Mouse (Mus musculus): ENCODE measurements around the gene Abcb8. TPM values are rescaled to one million over a fixed set of nuclear protein-coding genes. Genes with fewer than 3 reads are reported as not detected.

Gene Abcb8
- polyA plus RNA-seq, 1 experiment from 2014 or later: 54.5 TPM

GRCm38 (mm10) chr5:24405389-24405876 is 12.0 kb downstream of the Abcb8 start:
- H3K36me3 ChIP-seq: peaks cover 86% of the 10 kb centered on the region
- H3K4me3 ChIP-seq: no peak overlapping the region
- H3K27ac ChIP-seq: no peak overlapping the region
- H3K9me3 ChIP-seq: no peaks in the 10 kb centered on the region
- 69% methylated on average over 3 of the region's 3 CpGs for WGBS
- no peaks in the 10 kb centered on the region for H3K27me3 ChIP-seq (ENCODE audit: insufficient read depth, poor library complexity, severe bottlenecking)
- no peak for DNase-seq (ENCODE audit: low spot score)
- H3K4me1 ChIP-seq (replicated peaks): peaks cover under 1% of the 10 kb centered on the region; the same call in 1 of the 2 replicates

GRCm38 (mm10) chr5:24408651-24409050 is 15.2 kb downstream of the Abcb8 start:
- Histone ChIP-seq H3K36me3 (peaks cover 55% of the 10 kb centered on the region), H3K27ac (no peak overlapping the region), H3K4me3 (no peak overlapping the region), H3K4me1 (replicated peaks) (peaks cover 8% of the 10 kb centered on the region), H3K27me3 (ENCODE audit: insufficient read depth, poor library complexity, severe bottlenecking) (0 out of 2 replicates have a peak, but pooled peaks cover 2% of the 10 kb centered on the region), H3K9me3 (no peaks in the 10 kb centered on the region)
- no peak for DNase-seq (ENCODE audit: low spot score)
- 94% methylated on average over 13 of the region's 13 CpGs for WGBS

- H3K4me3 ChIP-seq: no peak overlapping the region
- 0 out of 2 replicates have a peak, but pooled peaks cover 9% of the 10 kb centered on the region for H3K27me3 ChIP-seq (ENCODE audit: insufficient read depth, poor library complexity, severe bottlenecking)
- no peak for DNase-seq (ENCODE audit: low spot score)
- no peak overlapping the region for H3K27ac ChIP-seq
- H3K9me3 ChIP-seq: no peaks in the 10 kb centered on the region
- H3K4me1 ChIP-seq (replicated peaks): peaks cover 11% of the 10 kb centered on the region
- WGBS: 78% methylated on average over 2 of the region's 2 CpGs
- H3K36me3 ChIP-seq: peaks cover 48% of the 10 kb centered on the region
Observed at GRCm38 (mm10) chr5:24409466-24409865, 16.0 kb downstream of the Abcb8 start.

GRCm38 (mm10) chr5:24412063-24412462 is 18.6 kb downstream of the Abcb8 start:
- peaks cover 23% of the 10 kb centered on the region for H3K36me3 ChIP-seq
- no peak overlapping the region for H3K4me3 ChIP-seq
- H3K4me1 ChIP-seq (replicated peaks): peaks cover 24% of the 10 kb centered on the region
- DNase-seq (ENCODE audit: low spot score): no peak
- 86% methylated on average over 2 of the region's 2 CpGs for WGBS
- H3K27me3 ChIP-seq (ENCODE audit: insufficient read depth, poor library complexity, severe bottlenecking): peaks cover 13% of the 10 kb centered on the region; the same call in 1 of the 2 replicates
- H3K9me3 ChIP-seq: no peaks in the 10 kb centered on the region
- H3K27ac ChIP-seq: no peak overlapping the region

- Histone ChIP-seq H3K9me3 (no peaks in the 10 kb centered on the region), H3K4me1 (replicated peaks) (peaks cover 24% of the 10 kb centered on the region), H3K27ac (0 out of 2 replicates have a peak within 1 kb of the TSS, but pooled peaks have one; percentile 24), H3K27me3 (ENCODE audit: insufficient read depth, poor library complexity, severe bottlenecking) (peaks cover 15% of the 10 kb centered on the region; the same call in 1 of the 2 replicates), H3K36me3 (peaks cover 19% of the 10 kb centered on the region), H3K4me3 (no peak within 1 kb of the TSS)
- peak; percentile 7 for DNase-seq (ENCODE audit: low spot score)
- 49% methylated on average over 11 of the region's 11 CpGs for WGBS
Observed at GRCm38 (mm10) chr5:24413042-24413693, 19.7 kb downstream of the Abcb8 start, which contains the start of gene Asic3. TSS of gene Asic3 (plus strand) at chr5:24413392.

GRCm38 (mm10) chr5:24413938-24414337 is 20.5 kb downstream of the Abcb8 start:
- peaks cover 15% of the 10 kb centered on the region; the same call in 1 of the 2 replicates for H3K27me3 ChIP-seq (ENCODE audit: insufficient read depth, poor library complexity, severe bottlenecking)
- whole genome bisulfite sequencing: 86% methylated on average over 13 of the region's 13 CpGs
- H3K27ac ChIP-seq: no peak overlapping the region
- no peak for DNase-seq (ENCODE audit: low spot score)
- no peak overlapping the region for H3K4me3 ChIP-seq
- H3K4me1 ChIP-seq (replicated peaks): peaks cover 24% of the 10 kb centered on the region
- H3K9me3 ChIP-seq: no peaks in the 10 kb centered on the region
- peaks cover 19% of the 10 kb centered on the region for H3K36me3 ChIP-seq

GRCm38 (mm10) chr5:24416222-24416736 is 22.8 kb downstream of the Abcb8 start:
- 5% methylated on average over 21 of the region's 21 CpGs for WGBS
- H3K4me3 ChIP-seq: no peak overlapping the region
- peaks cover 37% of the 10 kb centered on the region for H3K36me3 ChIP-seq
- peaks cover 24% of the 10 kb centered on the region for H3K4me1 ChIP-seq (replicated peaks)
- H3K9me3 ChIP-seq: no peaks in the 10 kb centered on the region
- DNase-seq (ENCODE audit: low spot score): peak; percentile 65
- no peak overlapping the region; the same call in 1 of the 2 replicates for H3K27ac ChIP-seq
- peaks cover 15% of the 10 kb centered on the region; the same call in 1 of the 2 replicates for H3K27me3 ChIP-seq (ENCODE audit: insufficient read depth, poor library complexity, severe bottlenecking)

GRCm38 (mm10) chr5:24417587-24417986 is 24.1 kb downstream of the Abcb8 start:
- no peak overlapping the region for H3K4me3 ChIP-seq
- no peak overlapping the region for H3K27ac ChIP-seq
- WGBS: 91% methylated on average over 10 of the region's 10 CpGs
- peaks cover 15% of the 10 kb centered on the region; the same call in 1 of the 2 replicates for H3K27me3 ChIP-seq (ENCODE audit: insufficient read depth, poor library complexity, severe bottlenecking)
- peaks cover 41% of the 10 kb centered on the region for H3K36me3 ChIP-seq
- no peak for DNase-seq (ENCODE audit: low spot score)
- peaks cover 30% of the 10 kb centered on the region for H3K4me1 ChIP-seq (replicated peaks)
- H3K9me3 ChIP-seq: no peaks in the 10 kb centered on the region

GRCm38 (mm10) chr5:24420381-24420780 is 26.9 kb downstream of the Abcb8 start:
- H3K27me3 ChIP-seq (ENCODE audit: insufficient read depth, poor library complexity, severe bottlenecking): peaks cover 6% of the 10 kb centered on the region; the same call in 1 of the 2 replicates
- peaks cover 44% of the 10 kb centered on the region for H3K4me1 ChIP-seq (replicated peaks)
- WGBS: 84% methylated on average over 9 of the region's 9 CpGs
- no peak for DNase-seq (ENCODE audit: low spot score)
- H3K36me3 ChIP-seq: peaks cover 41% of the 10 kb centered on the region
- H3K9me3 ChIP-seq: no peaks in the 10 kb centered on the region
- H3K4me3 ChIP-seq: no peak overlapping the region
- H3K27ac ChIP-seq: no peak overlapping the region

GRCm38 (mm10) chr5:24423129-24424003 is 29.9 kb downstream of the Abcb8 start, which contains the start of the genes Cdk5 and Slc4a2:
TSS of gene Cdk5 (minus strand) at chr5:24423530.
TSS of gene Slc4a2 (plus strand) at chr5:24423837.
- Histone ChIP-seq H3K9me3 (no peaks in the 10 kb centered on the region), H3K27me3 (ENCODE audit: insufficient read depth, poor library complexity, severe bottlenecking) (peaks cover 23% of the 10 kb centered on the region), H3K27ac (peak within 1 kb of the TSS; percentile 92), H3K36me3 (peaks cover 33% of the 10 kb centered on the region), H3K4me3 (peak within 1 kb of the TSS; percentile 79), H3K4me1 (replicated peaks) (peaks cover 62% of the 10 kb centered on the region)
- under 1% methylated on average over 46 of the region's 46 CpGs for WGBS
- peak; percentile 99 for DNase-seq (ENCODE audit: low spot score)

GRCm38 (mm10) chr5:24424004-24424781 is 30.7 kb downstream of the Abcb8 start:
- no peak for DNase-seq (ENCODE audit: low spot score)

More at GRCm38 (mm10) chr5:24424004-24424781, 30.7 kb downstream of the Abcb8 start:
- H3K27me3 ChIP-seq (ENCODE audit: insufficient read depth, poor library complexity, severe bottlenecking): peaks cover 23% of the 10 kb centered on the region
- H3K27ac ChIP-seq: peak overlapping the region; percentile 92
- H3K4me3 ChIP-seq: peak overlapping the region; percentile 79
- 15% methylated on average over 21 of the region's 21 CpGs for WGBS
- peaks cover 25% of the 10 kb centered on the region for H3K36me3 ChIP-seq
- peaks cover 68% of the 10 kb centered on the region for H3K4me1 ChIP-seq (replicated peaks)
- H3K9me3 ChIP-seq: no peaks in the 10 kb centered on the region
